Mouse (Mus musculus) E14TG2a.4 (cell line): ENCODE results near the gene Bcl2.

Experiments used
- CTCF ChIP-seq: conservative IDR thresholded peaks from 2 replicates; pipeline ENCODE4 v1.5.1; 2014; ENCODE audit warnings: low read length
- NANOG ChIP-seq: IDR thresholded peaks from 2 replicates; pipeline ENCODE4 v1.6.1; 2014; ENCODE audit warnings: borderline replicate concordance, low read length, mixed read lengths
- POU5F1 ChIP-seq: IDR thresholded peaks from 2 replicates; pipeline ENCODE4 v1.6.1; 2014; ENCODE audit warnings: low read length, borderline replicate concordance

GRCm38 (mm10) chr1:106707036-106707880 is 6.8 kb downstream of the Bcl2 start:
- TF ChIP-seq CTCF (no peak), POU5F1 (no peak), NANOG (no peak)
